Mouse (Mus musculus): Measurements from ENCODE around the gene Pip4k2c.
A peak's percentile ranks its signal among the peaks of the same experiment; 100 is the strongest.

The Pip4k2c gene

DNA sequence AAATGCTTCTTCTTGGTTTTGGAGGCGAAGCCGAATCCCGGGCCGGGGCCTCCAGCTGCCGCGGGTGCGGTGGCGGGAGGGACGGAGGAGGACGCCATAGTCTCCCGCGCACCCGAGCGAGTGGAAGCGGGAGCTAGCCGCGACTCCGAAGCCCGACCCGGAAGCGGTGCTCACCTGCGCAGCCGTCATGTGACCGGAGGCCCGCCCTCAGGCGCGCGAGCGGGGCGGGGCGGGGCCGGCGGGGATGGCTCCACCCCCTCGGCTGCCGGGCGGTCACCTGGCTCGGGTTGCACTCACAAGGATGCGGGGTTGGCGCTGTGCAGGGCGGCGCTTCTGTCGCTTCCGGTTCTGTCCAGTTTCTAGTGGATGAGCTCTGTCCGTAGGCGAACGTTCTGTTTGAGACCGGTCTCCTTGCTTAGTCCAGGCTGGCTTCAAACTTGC is at the start of gene Pip4k2c:
TSS of gene Pip4k2c (minus strand) at position 172 of the 441 bp plus-strand sequence.
- DNase-seq = peak; percentile 96

DNA sequence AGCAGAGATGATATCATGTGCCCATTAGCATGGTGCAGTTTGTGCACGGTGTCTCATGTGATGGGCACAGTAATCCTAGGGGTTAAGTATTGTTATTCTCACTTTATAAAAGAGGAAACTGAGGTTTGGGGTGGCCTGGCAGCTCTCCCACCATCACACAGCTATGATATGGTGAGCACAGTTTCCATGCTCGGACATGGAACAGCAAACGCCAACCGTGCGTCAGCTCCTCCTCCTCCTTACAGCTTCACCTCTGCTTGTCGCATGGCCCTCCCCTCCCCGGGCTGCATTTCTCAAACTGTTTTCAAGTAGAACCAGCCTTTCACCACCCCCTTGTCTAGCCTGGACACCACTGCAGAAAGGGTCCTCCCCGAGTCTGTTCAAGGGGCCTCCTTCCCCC is 47.1 kb upstream of the Pip4k2c start:
- no peak for DNase-seq

DNA sequence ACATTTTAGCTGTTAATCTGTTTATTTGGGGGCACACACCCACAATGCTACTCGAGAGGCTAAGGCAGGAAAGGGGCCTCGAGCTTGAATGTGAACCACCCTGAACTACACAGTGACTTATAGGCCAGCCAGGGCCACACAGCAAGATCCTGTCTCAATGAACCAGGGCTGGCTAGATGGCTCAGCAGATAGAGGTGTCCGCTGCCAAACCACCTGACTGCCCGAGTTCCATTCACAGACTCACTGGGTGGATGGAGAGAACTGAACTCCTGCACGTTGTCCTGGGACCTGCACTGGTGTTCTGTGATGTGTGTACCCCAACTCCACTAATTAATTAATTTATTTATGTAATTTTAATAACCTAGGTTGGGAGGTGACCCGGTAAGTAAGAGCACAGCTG is 46.4 kb upstream of the Pip4k2c start:
- no peak for DNase-seq

DNA sequence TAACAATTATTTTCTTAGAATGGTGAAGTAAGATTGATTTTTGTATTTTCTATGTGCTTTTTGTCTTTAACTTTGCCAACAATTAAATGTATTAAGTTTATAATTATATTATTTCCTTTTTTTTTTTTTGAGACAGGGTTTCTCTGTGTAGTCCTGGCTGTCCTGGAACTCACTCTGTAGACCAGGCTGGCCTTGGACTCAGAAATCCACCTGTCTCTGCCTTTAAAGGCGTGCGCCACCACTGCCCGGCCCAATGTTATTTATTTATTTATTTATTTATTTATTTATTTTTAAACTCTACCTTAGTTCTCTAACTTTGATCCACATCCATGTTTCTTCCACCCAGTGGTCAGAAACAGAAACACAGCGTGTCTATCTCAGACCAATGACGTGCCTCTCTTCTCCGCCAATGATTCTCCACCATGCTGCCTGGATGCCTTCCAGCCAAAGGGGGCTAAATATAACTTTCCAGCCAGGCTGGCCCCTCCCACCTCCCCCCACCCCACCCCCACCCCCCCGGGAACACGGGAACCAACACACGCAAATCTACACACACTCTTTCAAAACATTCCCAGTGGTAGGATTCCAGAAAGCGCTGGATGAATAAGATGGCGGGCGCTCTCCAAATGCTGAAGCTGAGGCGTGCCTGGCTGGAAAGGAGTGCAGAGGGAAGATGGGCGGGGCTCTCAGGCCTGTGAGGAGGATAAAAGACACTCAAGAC is 44.4 kb upstream of the Pip4k2c start:
- DNase-seq = peak; percentile 52

DNA sequence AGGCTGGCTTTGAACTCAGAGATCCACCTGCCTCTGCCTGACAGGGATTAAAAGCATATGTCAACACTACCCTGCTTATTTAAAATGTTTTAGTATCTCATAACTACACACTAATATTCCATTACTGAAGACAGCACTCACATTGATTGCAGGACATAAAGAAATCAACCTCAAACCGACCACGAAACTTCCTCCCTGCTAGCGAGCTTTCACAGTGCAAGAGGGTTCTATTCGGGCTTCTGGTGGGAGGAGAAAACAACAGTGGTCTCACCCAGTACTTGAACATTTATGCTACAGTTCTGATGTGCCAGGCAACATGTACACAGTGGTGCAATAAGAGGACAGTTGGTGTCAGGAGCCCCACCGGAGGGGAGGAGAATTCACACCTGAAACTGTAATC is 39.4 kb upstream of the Pip4k2c start:
- no peak for DNase-seq

DNA sequence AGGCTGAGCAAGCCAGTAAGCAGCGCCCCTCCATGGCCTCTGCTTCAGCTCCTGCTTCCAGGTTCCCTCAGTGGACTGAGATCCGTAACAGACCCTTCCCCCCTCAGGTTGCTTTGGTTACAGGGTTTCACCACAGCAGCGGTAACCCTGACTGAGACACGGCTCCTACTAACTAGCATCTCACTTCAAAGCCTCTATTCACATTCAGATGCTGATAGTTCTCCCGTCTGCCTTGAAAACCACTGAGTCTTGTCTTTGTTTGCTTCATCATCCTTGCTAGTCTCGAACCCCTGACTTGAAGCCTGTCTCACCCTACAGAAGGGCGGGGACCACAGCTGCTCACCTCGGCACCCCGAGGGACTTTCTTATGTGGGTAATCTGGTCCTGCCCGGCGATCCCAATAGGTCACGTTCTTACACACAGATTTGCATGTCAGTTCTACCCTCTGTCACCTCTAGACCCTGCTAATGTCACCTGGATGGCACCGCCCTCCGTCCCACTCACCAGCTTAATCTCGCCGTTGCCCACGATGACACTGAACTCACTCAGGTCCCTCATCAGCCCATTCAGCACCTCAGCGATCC is 26.9 kb upstream of the Pip4k2c start:
- DNase-seq = no peak

DNA sequence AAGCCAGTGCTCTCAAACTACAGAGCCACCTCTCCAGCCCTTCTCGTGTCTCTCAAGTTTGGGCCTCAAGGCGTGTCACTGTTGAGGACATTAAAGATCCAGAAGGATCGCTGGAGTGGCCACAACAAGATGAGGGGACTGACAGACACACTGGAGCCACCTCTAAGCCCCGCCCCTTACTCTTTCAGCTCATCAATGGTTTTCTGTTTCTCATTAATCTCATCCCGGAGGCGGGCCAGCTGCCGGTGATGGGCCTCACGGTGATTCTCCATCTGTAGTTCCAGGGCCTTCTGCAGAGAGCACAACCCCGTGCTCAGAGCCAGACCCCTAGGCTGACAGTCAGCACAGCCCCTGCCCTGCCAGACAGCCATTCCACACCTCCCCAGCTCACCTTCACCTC is 25.2 kb upstream of the Pip4k2c start:
- no peak for DNase-seq

DNA sequence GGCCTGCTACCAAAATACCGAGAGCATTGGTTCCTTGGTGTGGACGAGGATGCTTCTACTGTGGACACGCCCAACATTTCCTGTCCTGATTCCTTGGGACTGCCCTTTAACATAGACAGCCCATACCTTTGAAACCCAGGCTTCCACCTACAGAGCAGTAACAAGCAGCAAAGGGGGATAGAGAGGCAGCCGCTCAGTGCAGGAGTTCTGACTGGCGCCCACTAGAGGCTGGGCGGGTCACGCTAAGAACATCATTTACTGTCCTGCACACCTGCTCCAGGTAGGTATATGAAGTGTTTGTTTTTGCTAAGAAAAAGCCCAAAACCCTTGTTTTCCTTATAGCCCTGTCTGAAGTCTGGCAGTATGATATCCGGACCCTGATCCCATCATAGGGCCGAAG is 21.8 kb upstream of the Pip4k2c start:
- DNase-seq = no peak

DNA sequence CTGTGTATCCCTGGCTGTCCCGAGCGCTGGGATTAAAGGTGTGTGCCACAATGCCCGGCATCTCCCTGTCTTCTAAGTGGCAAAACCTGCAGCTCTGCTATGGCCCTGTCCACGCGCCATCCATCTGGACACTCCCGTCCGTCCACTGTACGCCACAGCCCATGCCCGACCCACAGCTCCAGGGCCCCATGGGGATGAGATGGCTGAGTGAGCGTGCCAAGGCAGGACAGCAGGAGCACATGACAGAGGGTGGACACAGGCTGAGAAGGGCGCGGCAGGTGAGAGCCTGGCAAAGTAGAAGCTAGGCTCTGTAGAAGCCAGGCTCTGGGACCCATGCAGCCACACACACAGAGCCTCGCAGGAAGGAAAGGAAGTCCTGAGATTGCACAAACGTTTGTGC is 20.4 kb upstream of the Pip4k2c start:
- DNase-seq = no peak

DNA sequence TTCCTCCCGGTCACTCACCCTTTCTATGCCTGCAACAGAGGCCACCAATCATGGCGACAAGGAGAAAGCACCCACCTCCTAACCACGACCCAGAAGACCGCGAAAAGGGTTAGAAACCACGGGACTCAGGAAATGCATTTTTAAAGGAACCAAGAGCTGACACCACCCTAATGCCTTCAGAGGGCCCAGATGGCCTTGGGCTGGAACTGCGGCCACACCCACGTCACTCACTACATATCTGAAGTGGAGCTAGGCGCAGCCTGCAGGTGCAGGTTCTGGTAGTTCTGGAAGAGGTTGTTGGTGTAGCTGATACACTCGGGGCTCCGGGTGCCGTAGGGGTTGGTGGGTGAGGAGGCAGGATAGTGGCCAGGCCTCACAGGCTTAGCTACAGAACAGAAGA is 19.3 kb upstream of the Pip4k2c start:
- no peak for DNase-seq

DNA sequence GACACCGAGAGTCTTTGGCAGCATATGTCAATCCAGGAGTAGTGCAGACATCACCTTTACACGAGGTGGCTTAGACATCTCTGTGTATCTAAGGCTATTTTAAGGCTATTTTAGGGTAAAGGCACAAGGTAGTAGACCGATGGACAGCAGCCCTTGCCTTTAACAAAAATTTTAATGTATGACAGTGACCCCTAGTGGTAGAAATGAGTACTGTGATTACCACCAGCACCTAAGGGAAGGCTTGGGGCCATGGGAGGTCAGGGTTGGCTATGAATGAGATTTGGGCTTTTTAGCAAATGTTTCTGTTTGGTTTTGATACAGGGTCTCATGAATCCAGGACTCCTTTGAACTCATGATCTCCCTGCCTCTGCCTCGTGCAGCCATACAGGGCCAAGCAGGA is 17.5 kb upstream of the Pip4k2c start:
- DNase-seq = peak; percentile 45

DNA sequence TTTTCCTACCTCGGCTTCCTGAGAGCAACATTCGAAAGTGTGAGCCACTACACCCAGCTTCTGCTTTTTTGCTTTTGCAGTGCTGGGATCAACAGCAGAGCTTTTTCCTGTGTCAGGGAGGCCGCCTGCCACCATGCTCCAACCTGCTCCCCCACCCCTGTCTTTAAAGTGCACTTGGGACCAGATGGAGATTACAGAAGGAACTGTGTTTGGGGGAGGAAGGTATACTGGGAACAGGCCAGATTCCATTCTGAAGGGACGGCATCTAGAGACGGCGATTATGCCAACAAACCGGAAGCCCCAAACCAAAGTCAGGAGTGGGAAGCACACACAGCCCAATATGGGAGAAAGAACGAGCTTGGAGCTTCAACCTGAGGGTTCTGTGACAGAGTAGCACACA is 15.8 kb upstream of the Pip4k2c start:
- no peak for DNase-seq

DNA sequence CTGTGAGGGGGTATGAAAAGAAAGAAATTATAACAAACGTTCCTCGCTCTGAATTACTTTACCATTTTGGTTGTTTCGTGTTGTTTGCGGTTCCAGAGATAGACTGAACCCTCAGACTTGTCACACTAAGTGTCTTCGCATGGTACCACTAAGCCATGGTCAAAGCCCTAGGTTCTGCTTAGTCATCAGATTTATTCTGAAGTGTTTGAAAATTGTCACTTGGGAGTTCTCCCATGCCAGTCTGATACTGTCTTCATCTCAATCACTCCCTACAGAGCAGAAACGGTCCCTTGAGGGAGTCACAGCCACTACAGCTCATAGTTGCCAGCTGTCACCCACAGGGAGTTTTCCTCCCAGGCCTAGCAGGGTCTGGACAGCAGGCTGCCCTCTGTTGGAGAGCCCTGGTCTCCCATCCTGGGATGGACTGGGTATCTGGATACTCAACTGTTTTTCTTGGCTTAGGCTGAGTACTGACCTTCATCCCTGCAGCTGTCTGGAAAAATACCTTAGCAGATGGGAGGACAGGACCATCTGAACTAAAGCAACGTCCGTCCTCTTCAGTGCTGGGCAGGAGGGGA is 15.0 kb upstream of the Pip4k2c start:
- DNase-seq = peak; percentile 39

DNA sequence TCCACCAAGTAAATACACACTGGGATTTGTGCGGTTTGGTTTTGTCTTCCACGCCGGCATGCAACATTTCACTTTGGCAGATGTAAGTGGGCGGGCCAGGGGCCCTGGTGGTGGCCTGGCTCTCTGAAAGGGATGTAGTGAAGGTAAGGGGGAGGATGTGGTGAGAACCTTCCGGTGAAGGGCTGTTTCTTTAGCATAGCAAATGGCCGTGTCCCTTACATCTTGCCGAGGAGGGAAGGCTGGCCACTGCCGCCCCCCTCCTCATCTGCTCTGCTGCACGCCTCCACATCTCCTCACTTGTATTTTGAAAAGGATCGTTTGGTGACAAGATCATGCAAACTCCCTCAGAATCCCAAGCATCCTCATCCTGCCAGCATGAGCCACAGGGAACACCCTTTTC is 14.3 kb upstream of the Pip4k2c start:
- no peak for DNase-seq

DNA sequence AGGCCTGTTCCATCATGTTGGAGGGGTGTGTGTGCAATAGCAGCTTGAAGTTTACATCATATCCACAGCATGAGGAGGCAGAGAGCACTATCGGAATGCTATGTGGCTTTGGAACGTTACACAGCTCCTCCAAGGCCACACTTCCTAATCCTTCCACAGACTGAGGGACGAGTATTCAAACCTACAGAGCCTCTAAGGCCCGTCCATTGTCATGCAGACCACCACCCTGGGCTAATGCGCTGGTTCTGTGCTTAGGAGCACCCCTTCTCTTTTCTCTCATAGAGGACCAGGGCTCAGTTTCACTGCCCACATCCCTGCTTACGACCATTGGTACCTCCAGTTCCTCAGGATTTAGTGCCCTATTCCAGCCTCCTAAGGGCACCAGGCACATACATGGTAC is 13.8 kb upstream of the Pip4k2c start:
- no peak for DNase-seq

DNA sequence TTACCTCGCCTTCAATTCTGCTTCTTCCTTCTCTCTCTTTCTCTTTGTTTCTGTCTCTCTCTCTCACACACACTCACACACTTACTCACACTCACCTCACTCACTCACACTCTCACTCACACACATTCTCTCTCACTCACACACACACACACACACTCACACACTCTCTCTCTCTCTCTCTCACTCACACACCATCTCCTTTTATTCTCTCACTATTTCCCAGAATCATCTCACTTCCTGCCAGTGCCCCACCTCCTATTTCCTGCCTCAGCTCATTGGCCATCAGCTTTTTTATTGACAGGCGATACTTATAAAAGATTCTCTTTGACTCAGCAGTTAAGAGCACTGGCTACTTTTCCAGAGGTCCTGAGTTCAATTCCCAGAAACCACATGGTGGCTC is 7.0 kb upstream of the Pip4k2c start:
- DNase-seq = no peak

DNA sequence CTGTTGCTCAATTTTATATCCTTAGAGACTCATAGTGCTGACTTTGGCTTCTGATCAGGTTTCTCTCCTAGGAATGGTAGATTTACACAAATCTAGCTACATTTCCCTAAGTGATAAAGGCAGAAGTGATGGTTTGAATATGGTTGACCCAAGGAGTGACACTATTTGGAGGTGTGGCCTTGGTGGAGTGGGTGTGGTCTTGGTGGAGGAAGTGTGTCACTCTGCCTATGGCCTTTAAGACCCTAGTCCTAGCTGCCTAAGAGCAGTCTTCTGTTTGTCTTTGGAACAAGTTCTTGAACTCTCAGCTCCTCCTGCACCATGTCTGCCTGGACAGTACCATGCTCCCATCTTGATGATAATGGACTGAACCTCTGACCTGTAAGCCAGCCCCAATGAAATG is 5.8 kb upstream of the Pip4k2c start:
- DNase-seq = no peak

DNA sequence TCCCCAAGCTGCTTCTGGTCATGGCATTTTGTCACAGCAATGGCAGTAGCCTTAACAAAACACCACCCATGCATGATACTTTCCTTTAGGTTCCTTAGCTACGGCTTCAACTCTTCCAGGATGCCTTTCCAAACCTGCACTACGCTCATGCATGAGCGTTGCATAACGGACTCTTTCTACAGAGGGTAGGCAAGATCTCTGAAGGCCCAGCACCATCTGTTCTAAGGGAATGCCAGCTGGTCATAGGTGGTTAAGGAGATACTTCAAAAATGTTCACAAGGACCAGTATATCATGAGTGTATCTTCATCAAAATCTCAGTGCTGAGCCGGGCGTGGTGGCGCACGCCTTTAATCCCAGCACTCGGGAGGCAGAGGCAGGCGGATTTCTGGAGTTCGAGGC is 5.1 kb upstream of the Pip4k2c start:
- DNase-seq = no peak

DNA sequence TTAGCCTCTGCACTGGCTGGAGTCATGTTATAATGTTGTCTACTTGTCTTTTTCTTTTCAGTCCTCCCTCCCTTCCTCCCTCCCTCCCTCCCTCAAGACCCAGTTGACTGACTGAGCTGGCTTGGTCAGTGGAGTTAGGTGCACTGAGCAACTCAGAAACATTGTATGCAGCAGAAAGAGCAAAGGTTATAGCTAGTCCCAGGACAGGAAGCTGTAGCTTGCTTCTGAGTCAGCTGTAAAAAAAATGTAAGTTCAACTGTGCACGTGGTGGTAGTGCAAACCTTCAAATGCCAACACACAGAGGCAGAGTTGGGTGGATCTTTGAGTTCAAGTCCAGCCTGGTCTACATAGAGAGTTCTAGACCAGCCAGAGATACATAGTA is 3.0 kb upstream of the Pip4k2c start:
- no peak for DNase-seq

DNA sequence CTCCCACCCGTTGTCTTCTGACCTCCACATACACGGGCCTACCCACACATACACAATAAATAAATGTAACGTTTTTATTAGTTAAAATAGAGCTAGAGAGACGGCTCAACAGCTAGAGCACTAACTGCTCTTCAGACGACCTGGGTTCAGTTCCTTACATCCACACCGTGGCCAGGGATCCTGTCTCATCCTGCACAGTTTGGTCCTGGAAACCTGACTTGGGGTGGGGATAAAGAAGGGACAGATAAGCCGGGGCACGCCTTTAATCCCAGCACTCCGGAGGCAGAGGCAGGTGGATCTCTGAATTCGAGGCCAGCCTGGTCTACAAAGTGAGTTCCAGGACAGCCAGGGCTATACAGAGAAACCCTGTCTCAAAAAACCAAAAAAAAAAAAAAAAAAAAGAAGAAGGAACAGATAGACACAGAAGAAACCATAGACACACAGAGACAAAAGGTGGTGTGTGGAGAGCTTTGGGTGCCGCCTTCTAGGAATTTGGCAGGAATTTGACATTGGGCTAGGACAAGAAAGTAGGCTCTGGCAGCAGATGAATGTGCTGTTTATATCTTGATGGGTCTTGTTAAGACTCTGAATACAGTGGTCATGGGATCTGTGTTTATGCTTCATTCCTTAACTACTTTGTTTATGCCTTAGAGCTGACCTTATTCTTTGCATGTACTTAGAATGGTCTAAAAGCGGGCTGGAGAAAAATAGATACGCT is 2.5 kb upstream of the Pip4k2c start:
- DNase-seq = no peak

DNA sequence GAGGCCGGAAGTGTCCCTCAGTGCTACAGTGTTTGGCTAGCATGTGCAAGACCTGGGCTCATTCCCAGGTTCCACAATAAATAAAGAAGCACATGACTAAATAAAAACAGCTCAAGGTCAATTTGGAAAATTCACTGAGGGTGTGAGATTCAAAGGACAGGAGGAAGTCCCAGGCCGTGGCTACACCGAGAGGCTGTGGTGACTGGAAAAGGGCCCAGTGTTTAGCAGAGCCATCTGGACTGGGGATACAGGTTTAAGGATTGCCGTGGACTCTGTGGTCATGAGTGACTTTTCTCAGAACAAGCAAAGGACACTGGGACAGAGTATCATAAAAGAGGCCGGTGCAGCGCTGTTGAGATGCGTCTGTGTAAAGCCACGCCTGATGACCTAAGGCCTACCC is 1.9 kb upstream of the Pip4k2c start:
- DNase-seq = no peak

DNA sequence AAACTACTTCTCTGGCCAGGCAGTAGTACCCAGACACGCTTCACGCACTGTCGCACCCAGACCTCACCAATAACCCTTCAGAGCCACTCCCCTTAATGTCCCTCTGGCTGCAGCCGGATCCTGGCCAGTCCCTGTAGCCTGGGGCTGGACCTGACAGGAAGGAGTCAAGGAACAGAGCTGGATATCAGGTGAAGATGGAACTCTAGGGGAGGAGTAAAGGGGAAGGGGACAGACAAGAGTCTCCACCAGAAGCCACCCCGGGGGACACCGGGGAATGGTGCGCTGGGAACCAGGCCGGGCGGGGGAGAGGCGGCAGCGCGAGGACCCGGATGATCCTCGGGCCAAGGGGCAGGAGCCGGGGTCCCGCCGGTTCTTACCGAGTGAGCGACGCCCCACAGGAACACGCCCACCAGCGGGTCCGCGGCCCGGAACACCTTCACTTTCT is 402 bp downstream of the Pip4k2c start:
- peak; percentile 82 for DNase-seq

DNA sequence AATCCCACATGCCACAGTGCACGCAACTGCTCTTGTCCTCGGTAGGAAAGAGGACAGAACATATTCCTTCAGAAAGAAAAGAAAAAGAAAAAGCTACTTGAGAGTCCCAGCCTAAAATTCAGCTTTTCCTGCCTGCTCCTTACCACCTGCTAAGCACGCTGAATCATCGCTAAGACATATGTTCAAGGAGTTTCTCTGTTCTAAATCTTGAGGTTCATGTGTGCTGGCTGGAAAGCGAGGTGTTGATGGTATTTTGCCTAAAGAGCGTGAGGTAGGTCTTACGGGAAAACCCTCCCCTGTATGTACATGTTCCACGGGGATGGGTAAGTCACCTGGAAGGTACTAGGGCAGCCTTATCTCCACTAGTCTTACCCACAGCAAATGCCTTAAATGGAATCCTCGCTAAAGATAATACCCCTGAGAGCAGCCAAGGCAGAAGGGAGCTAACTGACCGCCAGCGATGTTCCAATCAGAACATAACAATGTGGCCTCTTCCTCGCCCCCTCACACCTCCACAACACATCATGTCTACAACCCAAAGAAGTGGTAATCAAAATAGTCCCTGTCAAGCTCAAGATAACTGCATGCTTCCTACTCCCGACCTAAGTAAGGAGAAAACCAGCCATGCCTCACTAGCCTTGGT is 1.3 kb downstream of the Pip4k2c start:
- DNase-seq = no peak
